Mouse (Mus musculus): ENCODE data around the gene Cntn2.

The Cntn2 gene

DNA sequence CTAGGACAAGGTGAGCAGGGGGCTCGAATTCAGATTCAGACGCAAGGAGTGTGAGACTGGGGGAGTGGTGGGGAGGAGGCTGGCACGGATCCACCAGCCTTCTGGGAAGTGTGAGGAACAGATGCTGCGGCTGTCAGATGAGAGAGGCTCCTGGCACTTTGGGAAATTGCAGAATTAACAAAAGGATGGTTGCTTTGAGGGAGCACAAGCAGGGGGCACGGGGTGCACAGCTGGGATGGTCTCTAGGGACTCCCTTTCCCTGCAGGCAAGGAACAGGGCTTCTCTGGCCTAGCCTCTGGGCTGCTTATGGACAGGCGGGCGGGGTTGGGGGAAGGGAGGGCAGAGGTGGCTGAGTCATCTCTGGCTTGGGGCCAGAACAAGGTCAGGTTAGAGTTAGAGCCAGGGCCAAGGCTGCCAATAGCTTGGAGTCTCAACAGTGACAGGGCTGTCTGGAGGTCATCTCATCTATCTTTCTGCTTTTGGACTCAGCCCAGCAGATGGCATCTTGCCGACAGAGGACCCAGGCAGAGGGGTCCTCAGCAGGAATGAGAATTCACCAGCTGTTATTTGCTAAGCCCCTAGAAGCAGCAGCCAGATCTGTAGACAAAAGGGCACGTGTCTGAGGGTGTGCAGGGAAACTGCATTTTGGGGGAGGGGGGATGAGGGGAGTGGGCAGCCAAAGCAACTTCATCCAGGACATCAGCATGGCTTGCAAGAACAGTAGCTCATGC lies 15.0 kb upstream of the Cntn2 start:
- DNase-seq (ENCODE audit: low spot score), result peak; percentile 73

DNA sequence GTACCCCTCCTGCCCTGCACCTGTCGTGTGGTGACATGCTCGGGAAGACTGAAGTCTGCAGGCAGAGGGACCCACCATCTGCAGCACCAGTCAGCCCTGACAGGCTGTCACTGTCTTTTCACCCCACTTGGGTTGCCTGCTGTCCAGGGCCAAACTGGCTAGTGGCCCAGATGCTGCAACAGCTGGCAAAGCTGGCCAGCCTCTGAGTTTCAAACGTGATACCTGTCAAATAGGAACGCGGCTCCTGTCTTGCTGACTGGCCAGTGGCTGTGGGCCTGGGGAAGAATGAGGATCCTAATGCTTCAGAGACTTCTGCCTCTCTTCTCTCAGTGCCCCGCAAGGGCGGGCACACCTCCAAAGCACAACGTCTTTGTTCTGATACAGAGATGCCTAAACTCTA lies 733 bp upstream of the Cntn2 start:
- no peak for DNase-seq (ENCODE audit: low spot score)

DNA sequence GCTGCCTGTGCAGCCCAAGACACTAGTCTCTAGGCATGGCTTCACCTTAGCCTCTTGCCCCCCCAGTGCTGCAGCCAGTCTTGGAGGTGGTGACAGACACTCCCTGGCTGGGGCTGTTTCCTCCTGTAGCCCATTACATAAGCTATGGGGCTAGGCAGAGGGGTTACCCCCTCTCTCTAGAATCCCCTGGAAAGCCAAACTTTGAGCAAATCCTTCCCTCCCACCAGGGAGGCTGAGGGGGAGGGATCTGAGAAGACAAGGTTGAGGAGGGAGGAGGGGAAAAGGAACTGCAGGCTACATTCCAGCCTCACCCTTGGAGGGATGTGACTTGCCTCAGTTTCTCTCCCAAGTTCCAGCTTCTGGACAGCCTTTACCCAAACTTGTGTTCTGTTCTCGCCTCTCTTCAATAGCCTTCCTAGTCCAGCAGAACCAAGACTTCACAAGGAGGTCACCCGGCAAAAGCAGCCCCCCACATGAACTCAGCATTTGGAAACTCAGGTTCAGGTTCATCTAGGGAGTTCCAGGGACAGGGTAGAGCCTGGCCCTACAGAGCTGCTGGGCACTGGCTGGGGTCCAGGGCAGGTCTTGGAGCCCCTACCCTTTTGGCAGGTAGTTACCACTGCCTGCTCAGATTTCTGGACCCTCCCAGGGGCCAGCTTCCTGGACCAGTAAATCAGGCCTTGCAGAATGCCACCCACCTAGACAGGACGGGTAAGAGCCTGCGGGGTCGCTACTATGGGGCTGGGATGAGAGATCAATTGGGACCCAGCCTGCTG lies 1.0 kb downstream of the Cntn2 start:
- no peak for DNase-seq (ENCODE audit: low spot score)

DNA sequence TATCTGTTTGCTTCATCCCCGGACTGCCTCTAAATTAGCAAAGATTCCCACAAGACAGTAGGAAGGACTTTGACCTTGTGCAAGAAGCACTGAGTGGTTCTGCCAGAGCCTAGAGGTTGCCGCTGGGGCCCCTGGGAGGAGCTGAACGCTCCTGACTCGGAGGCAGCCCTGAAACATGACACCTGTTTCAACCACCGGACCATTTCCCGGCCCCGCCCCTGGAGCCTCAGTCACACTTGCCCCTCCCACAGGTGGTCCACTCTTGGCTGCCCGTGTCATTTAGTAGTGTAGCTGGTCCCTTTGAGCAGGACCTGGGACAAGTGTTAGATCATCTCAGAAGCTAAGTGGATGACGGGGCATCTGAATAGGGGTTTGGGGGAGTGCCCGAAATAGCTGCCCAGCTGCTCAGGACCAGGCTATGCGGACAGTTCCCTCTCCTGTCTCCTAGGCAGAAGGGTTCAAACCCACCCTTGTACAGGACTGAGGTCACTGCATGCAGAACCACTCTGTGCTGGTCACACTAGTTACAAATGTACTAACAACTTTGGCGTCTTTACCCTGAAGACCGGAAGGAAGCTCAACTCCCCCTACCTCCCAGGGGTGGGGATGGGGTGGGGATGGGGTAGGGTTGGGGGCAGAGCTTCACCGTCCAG lies 1.8 kb downstream of the Cntn2 start:
- DNase-seq (ENCODE audit: low spot score), result peak; percentile 54

DNA sequence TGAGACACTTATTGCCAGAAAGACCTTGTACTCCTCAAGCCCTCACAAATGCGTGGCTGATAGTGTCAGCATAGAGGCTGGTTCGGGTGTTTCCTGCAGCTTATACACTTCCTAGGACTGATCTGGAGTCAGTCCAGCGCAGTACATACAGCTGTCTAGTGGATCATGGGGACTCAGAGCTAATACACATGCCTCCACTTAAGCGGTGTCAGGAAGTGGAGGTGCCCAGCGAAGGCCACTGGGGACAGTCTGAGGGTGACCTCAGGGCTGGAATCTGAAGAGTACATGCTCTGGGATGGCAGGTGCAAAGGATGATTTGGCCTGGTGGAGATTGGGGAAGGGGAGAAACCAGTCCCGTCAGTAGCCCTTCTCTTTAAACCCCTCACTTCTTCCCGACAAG lies 2.4 kb downstream of the Cntn2 start:
- no peak for DNase-seq (ENCODE audit: low spot score)

DNA sequence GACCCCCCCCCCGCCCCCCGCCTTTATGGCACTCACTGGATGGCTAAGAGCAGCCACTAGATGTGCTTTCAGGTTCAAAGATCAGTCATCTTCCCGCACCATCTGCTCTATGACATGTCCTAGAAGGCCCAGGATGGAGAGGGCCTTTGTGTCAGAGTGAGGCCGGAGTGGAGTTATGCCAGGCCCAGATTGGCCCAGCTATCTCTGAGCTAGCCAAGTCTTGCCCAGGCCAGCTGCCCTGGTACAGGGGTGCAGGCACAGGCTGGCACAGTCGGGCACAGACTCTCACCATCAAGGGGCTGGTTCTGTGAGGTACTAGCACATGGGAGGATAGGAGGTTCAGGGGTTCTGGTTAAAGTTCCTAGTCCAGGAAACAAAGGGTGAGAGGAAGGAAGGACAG lies 5.3 kb downstream of the Cntn2 start:
- no peak for DNase-seq (ENCODE audit: low spot score)

DNA sequence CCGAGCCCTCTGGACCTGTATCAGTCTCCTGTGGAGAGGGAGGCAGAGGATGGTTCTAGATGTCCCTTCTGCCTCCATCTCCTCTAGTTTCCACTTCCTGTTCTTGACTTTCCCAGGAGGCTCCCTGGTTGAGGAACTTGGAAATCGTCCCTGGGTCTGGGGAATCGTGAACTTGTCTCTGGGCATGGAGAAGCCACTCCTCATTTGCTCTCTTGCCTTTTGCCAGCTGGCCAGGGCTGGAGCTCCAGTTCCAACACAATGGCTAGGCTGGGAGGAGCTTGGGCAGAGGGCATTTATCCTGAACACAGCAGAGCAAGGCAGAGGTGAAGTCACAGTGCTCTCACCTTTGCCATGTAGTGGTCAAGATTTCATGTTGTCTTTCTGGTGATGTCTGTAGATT lies 6.6 kb downstream of the Cntn2 start:
- no peak for DNase-seq (ENCODE audit: low spot score)

DNA sequence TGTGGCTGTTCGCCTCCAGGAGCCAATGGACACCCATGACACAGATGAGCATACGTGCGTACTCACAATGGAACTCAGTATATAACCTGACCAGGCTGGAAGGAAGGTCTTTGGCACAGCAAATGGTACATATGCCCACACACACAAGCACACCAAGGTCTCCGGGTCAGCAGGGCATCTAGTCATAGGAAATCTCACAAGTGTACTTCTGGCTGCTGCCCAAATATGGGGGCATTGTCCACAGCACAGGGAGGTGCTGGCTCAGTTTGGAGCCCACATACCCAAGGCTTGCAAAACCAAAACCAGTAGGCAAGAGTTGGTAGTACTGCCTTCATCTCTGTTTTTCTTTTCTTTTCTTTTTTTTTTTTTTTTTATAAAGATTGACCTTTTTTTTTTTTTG lies 7.5 kb downstream of the Cntn2 start:
- no peak for DNase-seq (ENCODE audit: low spot score)

DNA sequence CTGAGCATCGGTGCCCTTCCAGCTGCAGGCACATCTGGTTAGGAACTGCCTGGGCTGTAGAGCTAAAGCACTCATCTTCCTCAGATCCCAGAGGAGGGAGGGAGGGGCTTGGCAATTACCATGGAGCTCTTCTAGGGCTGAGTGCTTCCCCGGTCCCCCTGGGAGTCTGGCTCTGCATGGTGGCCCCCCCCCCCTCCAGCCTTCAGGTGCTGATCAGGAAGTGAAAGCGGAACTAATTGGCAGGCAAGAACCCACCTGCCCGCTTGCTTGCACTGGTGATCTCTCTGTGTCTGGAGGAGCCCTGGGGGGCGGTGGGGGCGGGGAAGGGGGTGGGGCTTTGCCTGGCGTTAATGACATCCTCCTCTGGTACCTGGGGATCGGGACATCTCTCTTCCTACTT lies 9.2 kb downstream of the Cntn2 start:
- peak; percentile 36 for DNase-seq (ENCODE audit: low spot score)

DNA sequence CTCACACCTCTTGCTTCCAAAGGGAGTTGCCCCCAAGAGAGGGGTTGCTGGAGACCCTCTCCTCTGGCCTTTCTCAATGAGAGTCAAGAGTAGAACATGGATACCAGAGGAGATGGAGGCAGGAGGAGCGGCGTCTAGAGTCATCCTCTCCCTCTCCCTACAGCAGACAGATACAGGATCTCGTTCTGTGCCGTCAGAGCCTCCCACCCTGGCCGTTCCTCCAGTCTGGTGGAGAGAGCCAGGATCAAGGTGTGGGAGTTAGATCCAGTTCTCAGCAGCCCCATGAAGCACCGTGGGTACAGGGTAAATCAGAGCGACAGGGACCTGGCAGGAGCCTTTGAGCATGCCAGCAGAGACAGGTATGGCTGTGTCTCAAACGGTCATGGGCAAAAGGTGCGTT lies 10.5 kb downstream of the Cntn2 start:
- no peak for DNase-seq (ENCODE audit: low spot score)

DNA sequence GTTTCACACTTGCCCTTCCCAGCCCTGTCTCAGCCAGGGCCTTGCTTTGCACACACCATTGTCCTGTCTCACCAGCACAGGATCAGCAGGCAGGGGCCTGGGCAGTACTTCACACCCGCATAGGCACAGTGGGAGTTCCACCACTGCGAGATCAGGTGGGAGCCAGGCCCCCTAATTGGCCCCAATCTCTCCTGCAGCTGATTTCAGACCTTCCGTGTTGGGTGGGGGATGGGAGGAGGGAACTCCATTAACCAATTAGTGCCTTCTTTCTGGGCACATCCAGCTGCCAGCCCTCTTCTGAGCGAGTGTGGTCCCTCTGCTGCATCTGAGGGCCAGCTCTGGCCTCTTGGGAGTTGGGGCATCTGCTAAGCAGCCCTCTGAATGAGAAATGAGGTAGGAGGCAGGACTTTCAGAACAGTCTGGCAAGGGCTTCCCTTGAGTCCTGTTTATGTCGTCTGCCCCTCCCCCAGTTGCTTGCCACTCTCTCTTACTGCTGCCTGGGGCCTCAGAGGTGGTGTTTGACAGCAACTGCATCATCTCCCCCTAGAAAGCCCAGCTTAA lies 12.3 kb downstream of the Cntn2 start:
- DNase-seq (ENCODE audit: low spot score), result peak; percentile 81

DNA sequence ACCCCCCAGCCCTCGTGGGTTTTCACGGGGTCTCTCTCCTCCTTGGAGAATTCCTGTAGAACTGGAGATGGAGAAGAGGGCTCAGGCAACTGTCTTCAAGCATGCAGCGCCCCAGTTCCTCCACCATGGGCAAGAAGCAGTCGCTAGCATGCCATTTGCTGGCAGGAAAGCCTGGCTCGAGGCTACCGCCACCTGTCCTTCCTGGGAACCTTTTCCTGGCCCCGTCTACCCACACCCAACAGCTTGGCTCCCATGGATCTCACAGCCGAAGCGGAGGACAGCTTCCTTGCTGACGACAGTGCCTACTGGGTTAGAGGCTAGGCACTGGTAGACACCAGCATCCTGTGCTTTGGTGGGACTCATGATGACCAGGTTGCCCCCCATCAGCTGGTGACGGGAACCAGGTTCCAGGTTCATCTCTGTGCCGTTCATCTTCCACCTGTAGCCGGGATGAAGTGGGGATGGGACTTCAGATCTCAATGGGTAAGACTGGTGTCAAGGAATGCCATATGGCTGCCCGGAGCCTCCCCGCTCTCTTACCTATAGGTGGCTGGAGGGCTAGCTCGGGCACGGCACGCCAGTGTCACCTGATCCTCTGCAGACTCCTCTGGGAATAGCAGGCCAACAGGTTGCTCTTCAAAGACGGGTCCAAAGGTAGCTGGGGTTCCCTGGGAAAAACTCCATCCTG lies 14.3 kb downstream of the Cntn2 start:
- DNase-seq (ENCODE audit: low spot score), result no peak

DNA sequence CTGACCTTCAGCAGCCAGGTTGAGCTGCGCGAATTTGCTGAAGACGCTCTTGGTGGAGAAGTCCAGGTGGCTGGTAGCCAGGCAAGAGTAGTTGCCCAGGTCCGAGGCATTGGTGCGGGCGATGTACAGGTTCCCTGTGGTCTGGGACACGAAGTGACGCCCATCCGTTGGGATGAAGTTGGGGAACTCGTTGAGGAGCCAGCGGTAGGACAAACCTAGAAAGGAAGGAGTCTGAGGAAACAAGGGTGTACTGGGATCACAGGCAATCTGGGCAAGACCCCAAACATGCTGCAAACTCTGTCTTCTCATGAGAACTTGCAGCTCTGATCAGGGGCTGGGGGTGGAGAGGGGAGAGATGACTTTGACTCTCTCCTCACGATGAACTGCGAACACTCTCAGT lies 15.0 kb downstream of the Cntn2 start:
- no peak for DNase-seq (ENCODE audit: low spot score)

DNA sequence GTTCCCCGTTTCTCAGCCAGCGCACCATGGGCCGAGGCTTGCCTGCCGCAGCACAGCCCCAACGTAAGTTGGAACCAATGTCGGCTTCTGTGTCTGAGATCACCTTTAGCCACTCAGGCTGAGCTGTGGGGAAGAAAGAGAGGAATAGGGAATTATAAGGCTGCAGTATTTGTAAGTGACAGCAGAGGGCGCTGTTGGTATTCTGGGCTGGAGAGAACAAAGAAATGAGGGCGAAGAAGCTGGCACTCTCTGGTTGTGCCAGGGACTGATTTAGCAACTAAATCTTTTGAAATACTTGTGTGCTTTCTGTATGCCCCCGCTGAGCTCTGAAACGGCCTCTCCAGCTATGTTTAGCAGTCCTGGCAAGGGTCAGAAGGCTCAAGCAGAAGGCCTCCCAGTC lies 17.2 kb downstream of the Cntn2 start:
- peak; percentile 89 for DNase-seq (ENCODE audit: low spot score)

DNA sequence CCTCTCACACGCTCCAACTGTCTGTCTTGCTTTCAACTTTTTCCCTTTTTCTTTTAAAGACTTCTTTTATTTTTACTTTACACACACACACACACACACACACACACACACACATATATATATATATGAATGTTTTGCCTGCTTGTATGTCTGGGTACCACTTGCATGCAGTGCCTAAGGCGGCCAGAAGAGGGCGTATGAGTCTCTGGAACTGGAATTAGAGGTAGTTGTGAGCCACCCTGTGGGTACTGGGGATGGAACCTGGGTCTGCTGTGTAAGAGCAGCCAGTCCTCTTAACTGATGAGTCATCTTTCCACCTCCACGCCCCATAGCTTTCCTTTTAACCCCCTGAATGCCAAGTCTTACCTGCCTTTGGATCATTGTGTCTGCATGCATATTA lies 19.1 kb downstream of the Cntn2 start:
- DNase-seq (ENCODE audit: low spot score), result peak; percentile 63

DNA sequence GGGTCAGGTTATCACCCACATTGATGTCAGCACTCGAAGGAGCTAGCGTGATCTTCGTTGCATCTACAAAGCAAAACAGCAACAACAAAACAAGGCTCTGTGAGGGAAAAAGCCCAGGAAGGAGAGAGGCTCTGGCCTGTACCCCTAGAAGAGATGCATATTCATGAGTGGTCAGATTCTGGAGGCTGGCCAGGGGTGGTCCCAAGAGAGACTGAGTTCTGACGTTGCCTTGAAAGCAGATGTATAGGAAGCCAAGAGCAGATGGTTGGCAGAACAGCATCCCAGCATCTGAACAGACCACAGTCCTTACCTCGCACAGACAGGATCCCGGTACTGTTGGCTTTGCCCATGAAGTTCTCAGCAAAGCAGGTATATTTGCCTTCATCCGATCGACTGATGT lies 20.0 kb downstream of the Cntn2 start:
- no peak for DNase-seq (ENCODE audit: low spot score)

DNA sequence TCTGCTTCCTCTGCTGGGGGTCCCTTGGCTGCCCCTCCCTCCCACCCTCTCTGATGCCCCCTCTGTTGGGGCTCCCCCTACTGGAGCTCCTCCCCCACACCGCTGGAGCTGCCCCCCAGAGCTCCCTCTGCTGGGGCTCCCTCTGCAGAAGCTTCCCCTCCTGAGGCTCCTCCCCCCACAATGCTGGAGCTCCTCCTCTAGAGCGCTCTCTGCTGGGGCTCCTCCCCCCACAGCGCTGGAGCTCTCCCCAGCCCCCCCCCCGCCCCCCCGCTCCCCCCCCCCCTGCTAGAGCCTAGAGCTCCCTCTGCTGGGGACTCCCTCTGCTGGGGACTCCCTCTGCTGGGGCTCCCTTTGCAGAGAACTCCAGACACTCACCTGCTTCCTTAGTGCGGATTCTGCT lies 22.3 kb downstream of the Cntn2 start:
- peak; percentile 66 for DNase-seq (ENCODE audit: low spot score)

DNA sequence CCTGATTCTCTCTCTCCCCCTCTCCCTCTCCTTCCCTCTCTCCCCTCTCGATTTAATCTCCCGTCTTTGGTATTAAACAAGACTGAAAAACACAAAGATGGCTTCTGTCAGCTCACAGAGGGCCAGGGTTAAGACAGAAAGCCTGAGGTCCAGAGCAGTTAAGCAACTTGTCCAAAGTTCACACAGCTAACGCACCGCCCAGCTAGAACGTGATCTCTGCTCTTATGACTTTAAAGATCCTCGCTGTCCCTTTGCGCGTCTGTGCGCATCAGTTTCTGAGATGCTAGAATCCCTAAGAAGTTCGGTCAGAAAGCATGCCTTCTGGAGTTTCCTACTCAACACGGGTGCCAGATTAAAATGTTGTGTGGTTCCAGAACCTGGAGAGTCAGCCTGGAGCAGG lies 23.3 kb downstream of the Cntn2 start:
- DNase-seq (ENCODE audit: low spot score), result no peak

DNA sequence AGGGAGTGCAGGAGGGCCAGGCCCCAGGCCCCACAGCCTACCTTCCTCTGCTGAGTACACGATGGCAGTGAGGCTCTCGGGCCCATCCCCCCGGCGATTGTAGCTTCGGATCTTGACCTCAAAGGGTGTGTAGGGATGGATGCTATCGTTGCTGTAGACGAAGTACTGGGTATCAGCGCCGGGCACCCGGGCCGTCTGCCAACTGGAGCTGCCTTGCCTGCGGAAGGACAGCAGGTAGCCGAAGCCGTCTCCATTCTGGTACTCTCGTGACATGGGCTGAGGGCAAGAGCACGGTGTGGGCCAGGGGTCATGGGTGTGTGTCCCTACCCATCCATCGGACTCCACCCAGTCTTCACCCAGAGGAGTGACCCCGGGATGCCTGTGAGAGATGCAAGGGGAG lies 24.4 kb downstream of the Cntn2 start:
- no peak for DNase-seq (ENCODE audit: low spot score)

DNA sequence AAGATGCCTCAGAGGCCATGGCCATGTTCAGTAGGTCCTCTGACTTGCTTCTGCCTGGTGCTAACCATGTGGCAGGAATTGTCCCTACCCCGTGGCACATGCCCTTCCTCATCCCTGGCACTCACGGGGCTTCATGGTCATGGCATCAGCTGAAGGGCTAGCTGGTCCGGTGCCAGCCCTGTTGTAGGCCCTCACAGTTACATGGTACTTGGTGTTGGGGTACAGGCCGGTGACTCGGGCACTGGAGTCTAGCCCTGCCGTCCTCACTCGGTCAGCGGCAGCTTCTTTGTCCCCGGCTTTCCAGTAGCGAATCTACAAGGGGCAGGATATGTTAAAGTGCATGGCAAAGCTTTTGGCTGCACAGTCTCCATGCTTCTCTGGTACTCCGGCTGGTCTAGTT lies 26.3 kb downstream of the Cntn2 start:
- no peak for DNase-seq (ENCODE audit: low spot score)

DNA sequence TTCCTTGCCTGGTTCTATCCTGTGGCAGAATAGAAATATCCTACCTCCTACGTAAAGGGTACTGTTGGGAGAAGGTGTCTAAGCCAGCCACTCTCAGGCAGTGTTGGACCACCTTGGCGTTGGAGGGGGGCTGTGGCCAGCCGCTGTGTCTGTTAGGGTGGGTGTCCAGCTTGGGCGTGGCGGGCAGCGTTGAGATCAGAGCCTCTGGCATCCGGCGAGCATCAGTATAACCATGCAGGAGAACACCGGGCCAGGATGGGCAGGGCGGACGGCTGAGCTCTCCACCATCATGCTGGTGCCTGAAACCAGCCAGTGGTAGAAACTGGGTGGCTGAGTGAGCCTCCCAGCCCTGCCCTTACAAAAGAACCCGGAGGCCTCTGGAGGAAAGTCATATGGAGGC lies 27.7 kb downstream of the Cntn2 start:
- DNase-seq (ENCODE audit: low spot score), result no peak

DNA sequence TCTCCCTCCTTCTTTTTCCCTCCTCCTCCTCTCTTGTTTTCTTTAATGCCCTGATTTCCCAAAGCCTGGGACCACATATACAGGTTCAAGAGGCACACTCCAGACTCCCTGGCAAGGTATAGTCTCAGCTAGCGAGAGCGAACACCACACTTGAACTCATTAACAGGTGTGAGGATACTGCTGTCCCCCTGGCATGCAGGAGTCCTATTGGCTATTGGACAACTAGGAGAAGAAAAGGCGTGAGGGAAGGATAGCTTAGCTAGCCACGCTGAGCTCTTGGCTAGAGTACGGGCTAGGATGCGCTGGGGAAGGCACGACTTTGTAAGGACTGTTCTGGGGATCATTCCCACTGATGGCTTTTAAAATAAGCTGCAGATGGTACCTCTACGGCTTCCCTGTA lies 30.9 kb downstream of the Cntn2 start:
- DNase-seq (ENCODE audit: low spot score), result no peak

All from retina, embryonic 14.5 days (tissue).